Mouse (Mus musculus): ENCODE measurements around the gene Tatdn3.

The Tatdn3 gene

DNA sequence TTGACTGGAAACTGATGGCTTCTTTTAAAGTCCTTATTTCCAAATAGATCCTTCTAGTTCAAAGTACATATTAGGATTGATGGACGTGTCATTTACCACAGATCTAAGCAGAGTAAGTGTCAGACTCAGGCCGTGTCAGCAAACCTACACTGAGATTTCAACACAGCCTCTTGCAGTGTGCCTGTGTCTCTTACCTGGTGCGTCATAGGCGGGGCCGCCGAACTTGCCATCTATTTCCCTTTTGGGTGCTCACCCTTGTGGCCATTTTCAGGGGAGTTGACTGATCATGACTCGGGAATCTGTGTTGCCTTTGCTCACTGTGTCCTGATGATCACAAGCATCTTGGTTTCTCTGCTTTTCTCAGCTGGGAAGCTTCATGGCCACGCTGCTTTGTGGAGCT, 20.5 kb upstream of the Tatdn3 start:
- in situ Hi-C loops (cut with MboI, MseI): loop anchor here (10.0 kb wide), 1 partner anchor 138 kb away; no protein-coding TSS in a partner anchor

DNA sequence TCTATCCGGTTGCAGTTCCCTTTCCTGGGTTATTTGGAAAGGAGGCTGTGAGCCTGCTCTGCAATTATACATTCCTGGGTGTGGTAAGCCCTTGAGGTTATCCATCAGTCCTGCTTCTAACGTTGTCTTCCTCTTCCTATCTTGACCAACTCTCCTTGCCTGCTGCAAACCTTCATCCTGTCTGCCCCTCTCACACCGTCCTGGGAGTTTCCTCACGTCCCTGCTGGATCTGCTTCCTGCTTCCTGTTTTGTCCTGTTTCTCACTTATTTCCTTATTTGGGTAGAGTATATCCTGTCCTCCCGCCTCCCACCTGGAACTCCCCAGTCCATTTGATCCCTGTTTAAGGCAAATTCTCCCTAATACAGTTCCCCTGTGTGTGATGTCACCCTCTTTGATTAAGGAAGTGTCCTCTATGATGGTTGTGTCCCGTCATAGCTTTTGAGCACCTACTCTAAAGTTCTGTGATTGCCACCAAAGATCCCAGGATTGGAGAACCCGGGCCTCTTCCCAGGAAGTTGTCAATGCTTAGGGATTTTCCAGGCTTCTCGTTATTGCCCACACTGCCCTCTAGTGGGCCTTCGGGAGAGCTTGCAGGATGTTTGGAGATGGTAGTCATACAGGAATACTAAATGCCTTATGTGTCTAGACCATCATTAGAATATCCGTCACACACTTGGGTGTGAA, 12.6 kb upstream of the Tatdn3 start:
- in situ Hi-C loops (cut with MboI, MseI): no loop called here

DNA sequence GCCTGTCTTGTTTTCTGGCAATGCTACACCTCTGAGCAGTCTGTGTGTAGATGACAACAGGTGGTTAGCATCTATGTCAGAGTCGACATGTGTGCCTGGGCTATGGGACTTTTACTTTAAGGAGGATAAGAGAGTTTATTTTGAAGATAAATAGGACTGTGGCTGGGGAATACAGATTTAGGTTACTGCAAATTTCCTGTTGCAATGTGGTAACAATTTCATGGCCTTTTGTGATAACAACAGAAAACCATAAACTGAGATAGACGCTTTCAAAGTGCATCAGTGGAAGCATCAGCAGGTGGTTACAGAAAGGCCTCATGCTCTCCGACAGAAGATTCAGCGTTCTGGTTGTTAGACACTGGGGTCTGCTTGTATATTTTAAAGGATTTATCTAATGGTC, 10.8 kb upstream of the Tatdn3 start:
- in situ Hi-C loops (cut with MboI, MseI): no loop called here

DNA sequence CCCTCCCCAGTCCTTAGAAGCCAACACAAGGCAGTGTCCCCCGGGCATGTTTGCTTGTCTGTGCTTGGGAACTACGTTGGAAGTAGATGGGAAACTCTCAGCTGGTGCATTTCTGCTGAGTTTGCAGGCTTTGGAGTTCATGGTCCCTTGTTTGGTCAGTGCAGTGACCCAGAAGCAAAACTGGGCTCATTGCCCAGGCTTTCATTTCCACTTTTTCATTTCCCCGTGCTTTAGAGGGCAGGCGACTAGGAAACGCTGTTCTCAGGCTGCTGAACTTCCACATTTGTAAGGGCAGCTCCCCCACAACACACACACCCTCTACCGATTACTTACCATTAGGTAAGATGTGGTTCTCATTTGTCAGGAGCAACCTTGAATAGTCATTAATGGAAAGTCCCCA, 10.3 kb upstream of the Tatdn3 start:
- in situ Hi-C loops (cut with MboI, MseI): no loop called here

DNA sequence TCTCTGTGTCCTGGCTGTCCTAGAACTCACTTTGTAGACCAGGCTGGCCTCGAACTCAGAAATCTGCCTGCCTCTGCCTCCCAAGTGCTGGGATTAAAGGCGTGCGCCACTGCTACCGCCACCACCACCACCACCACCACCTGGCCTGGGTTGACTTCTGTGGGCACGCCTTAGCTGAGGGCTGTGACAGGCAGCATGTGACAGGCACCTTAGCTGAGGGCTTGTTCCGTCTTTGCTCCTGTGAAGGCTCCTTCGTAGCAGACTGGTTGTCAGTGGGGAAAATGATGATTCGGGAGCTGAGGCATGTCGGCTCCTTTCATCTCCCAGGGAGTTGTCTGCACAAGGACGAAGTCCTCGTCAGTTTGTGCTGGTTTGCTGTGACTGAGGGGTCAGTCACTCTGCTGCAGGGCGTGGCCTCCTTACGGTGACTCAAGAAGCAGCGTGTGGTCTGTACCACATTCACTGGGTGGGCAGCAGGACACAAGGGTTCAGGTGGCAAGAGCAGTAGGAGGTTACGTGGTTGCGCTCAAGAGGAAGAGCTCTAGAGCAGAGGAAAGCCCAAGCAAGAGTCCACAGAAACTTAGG, 9.7 kb upstream of the Tatdn3 start:
- in situ Hi-C loops (cut with MboI, MseI): no loop called here

DNA sequence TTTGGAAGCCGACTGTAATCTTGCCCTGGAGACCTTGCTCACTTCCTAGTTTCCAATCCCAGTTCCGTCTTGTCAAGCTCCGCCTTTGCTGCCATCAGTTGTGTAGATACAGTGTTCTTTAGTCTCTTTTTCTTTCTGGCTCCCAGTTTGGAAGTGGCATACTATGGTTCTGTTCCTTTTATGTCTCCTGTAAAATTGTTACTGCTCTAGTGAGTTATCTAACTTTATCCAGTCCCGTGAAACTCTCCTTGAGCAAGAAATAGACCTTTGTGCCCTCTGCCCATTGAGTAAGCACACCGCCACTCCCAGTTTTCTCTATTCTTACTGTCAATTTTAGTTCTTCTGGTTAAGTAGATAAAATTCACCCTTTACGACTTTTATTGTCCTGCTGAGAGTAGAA, 8.9 kb upstream of the Tatdn3 start:
- in situ Hi-C loops (cut with MboI, MseI): no loop called here

DNA sequence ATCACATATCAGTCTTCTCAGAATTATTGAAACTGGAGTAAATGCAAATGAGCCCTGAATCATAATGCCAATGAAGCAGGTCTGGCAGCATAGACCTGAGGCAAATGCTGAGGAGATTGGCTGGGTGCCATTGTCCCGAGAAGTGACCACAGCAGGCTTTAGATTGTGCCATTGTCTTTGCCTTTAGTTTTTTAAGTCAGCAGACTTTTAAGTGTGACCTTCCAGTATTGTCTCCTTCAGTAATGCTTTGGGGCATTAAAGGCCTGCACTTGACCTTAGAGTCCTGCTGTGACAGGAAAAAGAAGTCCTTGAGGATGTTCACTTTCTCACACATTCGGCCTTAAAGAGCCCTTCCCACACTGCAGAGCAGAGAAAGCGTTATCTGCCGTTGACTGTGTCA, 7.5 kb upstream of the Tatdn3 start:
- in situ Hi-C loops (cut with MboI, MseI): no loop called here

DNA sequence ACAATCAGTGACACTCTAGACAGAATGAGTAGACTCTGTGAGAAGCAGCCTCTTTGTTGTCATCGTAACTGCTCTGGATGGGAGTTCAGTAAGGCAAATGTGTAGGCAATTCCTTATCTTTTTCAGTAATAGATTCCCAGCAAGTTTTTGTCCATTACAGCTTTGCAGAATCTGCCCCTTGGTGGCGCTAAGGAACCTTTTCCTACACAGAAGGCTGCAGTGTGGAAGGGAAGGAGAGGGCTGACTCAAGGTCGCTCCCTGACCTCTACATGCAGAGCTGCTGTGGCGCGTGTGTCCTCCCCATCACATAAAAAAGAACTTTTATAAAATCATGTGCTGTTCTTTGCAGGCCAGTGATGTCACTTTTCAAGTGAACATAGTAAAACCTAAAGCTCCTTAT, 5.6 kb upstream of the Tatdn3 start:
- in situ Hi-C loops (cut with MboI, MseI): loop anchor here (10.0 kb wide), 1 partner anchor 376 kb away; no protein-coding TSS in a partner anchor

DNA sequence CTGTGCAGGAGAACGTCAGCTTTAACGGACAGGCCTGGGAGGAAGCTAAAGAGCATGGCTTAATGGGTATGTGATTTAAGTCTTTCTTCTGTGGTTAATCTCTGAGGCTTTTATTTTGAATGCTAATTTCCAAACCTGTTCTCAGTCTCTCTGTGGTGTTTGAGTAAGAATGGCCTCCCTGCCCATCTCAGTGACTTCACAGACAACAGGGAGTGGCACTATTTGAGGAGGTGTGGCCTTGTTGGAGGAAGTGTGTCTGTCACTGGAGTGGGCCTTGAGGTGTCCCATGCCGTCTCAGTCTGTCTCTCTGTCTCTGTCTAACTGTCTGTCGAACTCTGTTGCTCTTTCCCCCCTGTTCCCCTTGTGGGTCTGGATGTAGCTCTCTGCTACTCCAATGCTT, 2.5 kb upstream of the Tatdn3 start:
- in situ Hi-C loops (cut with MboI, MseI): loop anchor here (10.0 kb wide), 1 partner anchor 380 kb away; no protein-coding TSS in a partner anchor

DNA sequence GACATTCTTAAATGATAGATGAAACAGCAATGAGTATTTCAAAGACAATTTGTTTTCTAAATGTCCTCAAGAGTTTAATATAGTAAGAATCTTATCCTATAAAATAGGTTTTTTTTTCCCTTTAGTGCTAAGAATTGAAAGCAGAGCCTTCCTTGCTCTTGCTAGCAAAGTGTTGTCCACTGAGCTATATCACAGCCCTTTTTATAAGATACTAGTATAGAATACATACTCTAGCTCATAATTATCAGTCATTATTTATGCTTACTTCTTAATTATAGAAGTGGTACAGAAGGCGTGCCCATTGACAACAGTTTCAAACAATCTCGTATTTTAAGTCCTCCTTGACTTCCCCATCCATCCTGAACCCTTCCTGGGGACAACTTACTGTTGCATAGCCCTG, 1.8 kb upstream of the Tatdn3 start:
- in situ Hi-C loops (cut with MboI, MseI): loop anchor here (10.0 kb wide), 1 partner anchor 380 kb away; no protein-coding TSS in a partner anchor

DNA sequence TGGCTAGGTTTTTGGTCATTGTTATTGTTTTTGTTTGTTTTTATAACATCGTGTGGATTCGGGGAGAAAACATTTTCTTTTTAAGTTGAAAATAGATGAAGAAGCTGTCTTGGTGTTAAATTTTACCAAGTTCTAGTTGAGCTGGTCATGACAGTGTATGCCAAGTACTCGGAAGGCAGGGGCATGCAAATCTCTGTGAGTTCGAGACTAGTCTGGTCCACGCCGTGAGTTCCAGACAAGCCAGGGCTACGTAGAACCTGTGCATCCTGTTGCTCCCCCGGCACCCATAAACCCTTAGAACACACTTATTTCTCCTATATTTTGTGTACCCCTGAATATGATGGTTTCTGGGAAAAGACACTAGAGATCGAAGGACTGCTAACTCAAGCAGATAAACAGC, 968 bp upstream of the Tatdn3 start:
- in situ Hi-C loops (cut with MboI, MseI): loop anchor here (10.0 kb wide), 1 partner anchor 381 kb away; no protein-coding TSS in a partner anchor

DNA sequence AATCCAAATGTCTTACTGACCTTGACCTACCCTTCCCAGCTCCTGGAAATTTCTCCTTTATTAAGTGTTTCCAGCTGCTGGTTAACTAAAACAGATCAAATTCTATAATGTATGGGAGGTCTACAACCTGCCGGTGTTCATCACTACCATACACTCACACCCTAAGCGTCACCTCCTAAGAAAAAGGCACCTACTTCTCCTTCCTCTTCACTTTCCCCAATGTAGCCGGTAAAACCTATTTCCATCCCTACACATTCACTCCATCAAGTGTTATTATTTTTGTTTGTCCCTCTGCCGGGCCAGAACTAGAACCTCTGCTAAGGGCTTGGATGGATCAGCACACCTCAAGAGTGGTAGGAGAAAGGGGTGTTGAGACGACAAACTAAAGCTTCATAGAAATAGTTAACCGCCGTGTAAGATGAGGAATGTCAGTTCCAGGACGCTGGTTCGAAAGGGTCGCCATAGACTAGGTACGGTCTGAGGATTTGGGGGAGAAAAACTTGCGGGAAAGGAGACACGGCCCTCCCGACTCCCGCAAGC, 421 bp downstream of the Tatdn3 start:
- in situ Hi-C loops (cut with MboI, MseI): loop anchor here (10.0 kb wide), 1 partner anchor 382 kb away; no protein-coding TSS in a partner anchor

DNA sequence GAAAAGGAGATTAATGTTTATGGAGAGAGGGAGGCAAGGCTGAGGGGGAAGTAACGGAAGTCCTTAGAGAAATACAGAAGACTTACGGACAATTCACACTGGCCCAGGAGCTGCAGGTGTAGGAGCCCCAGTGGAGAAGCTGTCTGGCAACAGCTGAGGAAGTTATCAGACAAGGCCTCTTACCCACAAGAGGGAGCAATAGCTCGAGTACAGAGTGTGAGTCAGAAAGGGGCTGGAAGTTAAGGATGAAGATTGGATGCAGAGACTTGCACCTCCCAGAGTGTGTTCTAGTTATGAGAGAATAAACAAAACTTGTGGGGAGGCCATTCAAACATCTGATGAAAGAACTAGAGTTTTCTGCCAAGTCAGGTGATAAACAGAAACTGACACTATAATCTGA, 5.3 kb downstream of the Tatdn3 start:
- in situ Hi-C loops (cut with MboI, MseI): loop anchor here (5.0 kb wide), 1 partner anchor 115 kb away; no protein-coding TSS in a partner anchor

DNA sequence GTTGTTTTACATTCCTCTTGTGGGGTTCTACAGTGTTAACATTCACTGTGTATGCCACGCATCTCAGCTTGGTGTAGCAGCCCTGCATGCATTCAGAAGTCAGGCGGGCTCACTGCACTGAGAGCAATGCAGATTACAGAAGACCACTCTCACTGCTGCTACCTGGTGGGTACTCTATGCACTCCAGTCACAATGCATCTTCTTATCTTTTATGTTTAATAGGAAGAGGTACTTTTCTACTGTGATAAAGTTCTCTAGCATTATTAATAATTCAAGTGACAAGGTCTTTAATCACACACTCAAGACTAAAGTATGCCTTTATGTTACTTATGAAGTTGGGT, 7.2 kb downstream of the Tatdn3 start:
- in situ Hi-C loops (cut with MboI, MseI): loop anchor here (5.0 kb wide), 1 partner anchor 113 kb away; no protein-coding TSS in a partner anchor

DNA sequence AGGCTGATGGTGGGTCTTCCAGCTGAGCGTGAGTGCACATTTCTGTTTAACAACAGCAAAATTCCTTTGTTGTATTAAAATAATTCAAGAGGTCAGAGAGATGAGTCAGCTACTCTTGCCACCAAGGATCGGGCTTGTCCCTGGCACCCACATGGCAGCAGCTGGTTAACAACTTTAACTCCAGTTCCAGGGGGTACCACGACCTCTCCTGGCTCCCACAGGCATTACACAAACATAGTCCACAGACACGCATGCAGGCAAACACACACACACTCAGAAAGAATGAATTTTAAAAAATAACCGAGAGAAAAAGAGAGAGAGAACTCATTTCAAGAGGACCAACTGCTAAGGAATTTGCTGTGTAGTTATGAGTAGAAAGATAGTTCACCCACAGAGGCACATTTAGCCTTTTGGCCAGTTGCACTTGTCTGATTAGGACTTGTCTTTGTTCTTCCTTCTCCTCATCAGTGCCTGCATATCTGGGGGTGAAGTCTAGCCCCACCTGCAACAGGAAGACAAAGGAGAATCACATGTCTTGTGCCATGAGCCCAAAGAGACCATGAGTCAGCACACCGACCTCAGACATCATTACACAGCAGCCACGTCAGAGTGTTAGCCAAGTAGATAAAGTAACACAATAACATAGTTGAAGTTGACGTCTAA, 7.7 kb downstream of the Tatdn3 start:
- in situ Hi-C loops (cut with MboI, MseI): loop anchor here (5.0 kb wide), 1 partner anchor 113 kb away; no protein-coding TSS in a partner anchor

DNA sequence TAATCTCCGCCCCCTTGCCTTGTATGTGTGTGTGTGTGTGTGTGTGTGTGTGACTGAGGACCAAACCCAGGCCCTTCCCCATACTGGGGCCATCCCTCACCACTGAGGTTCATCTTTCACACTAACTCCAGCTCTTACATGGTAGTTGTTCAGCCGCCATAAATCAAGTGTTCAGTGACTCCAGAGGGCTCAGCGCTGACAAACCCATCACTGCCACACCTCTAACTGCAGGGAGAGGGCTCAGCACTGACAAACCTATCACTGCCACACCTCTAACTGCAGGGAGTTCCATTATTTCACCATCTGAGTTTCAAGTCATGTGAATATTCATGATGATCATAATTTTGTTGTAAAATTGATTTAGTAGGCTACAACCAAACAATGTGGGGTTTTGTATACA, 9.2 kb downstream of the Tatdn3 start:
- in situ Hi-C loops (cut with MboI, MseI): no loop called here

DNA sequence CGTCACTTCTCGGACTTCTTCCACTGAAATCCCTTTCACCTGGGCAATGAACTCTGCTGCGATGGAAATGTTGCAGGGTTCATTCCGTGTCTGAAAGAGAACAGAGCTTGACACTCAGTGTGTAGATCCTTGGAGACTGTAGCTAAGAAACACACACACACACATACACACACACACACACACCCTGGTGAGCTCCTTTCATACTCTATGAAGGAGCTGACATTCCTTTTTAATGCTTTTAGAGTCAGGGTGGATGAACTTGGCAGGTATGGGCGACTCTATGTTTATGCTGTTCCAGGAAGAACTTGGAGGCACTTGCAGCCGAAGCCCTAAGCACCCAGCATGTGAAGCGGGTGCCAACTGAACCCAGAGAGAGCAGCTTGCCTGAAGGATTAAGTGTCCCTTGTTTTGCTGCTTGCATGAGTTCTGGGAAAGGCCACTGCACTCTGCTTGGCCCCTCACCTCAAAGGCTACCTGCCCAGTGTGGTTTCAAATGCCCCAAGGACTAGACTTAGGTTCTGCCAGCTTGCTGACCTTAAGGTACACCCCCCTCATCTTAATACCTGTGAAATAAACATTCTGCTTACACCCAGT, 16.4 kb downstream of the Tatdn3 start:
- in situ Hi-C loops (cut with MboI, MseI): no loop called here

DNA sequence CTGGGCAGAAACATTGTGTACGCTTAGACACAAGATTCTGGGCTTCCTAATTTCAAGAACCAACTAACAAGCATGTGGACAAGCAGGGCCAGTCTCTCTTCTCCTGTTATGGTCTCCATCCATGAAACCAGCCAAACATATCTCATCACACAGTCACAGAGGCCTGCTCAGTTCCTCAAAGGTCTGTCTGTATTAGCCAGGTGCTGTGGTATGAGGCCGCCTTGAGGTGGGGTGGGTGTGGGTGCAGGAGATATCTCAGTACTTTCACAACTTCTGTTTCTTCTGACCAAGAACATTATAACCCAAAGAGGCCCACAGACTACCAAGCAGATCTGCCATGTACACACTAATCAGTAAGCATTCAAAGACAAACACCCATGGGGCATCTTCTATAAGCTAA, 17.5 kb downstream of the Tatdn3 start:
- in situ Hi-C loops (cut with MboI, MseI): no loop called here

DNA sequence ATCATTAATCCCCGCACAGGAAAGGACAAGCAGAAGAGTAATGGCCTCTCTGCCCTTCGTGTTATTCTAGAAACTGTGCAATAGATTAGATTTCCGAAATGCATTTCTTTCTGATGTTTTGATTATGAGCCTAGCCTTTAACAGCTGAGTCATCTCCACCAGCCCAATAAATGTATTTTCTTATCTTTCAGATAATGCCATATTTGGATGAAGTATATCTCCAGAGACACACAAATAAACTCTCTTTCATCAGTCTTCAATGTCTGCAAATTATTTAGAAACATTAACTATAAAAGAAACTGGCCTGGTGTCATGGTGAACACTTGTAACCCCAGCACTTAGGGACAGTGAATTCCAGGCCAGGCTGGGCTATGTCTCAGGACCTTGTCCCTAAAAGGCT, 20.0 kb downstream of the Tatdn3 start:
- in situ Hi-C loops (cut with MboI, MseI): no loop called here

DNA sequence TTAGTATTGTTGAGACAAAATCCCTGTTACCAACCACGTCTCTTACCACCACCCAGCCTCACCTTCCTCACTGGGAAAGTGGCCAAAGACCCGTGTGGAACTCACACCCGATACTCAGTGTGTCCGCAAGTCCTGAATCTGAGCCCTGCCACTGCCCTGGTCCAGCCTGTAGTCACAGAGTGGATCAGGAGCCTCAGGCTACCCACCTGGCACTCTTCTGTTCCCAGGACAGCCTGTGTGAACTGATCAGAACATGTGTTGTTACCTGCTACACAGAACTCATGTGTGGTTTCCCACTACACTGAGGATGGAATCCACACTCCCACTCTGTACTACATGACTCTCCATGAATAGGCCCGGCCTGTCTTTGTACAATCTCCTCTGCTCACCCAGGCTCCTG, 20.6 kb downstream of the Tatdn3 start:
- in situ Hi-C loops (cut with MboI, MseI): no loop called here

DNA sequence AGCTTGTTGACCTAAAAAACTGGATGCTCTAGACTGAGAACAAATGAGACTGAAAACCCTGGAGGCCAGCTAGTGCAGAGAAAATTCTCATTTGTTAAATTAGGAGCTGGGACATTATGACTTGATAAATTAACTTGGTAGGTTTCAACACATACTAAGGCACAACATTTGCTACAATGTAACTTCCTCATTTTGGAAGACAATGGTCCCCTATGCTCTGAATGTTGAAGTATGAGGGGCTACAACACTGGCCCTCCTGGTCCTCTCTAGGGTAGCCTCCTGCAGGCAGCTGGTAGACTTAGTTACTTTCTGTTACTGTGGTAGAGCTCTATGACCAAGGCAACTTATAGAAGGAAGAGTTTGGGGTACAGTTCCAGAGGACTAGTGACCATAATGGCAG, 21.4 kb downstream of the Tatdn3 start:
- in situ Hi-C loops (cut with MboI, MseI): no loop called here

DNA sequence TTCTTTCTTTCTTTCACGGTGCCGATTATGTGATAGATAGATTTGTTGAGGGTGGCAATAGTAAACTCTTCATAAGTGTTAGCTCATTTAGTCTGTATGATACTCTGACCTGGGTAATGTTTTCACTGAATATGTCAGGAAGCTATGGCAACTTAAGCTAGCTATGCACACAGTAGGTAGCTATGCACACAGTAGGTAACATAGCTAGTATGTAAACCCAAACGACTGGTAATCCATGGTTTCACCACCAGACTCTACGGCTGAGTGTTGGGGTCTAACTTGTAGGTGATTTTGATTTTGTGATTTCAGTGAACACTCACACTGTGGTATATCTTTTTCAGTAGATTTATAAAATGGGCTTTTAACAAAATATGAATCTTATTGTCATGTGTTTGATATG, 24.7 kb downstream of the Tatdn3 start:
- in situ Hi-C loops (cut with MboI, MseI): no loop called here
